Mouse (Mus musculus): ENCODE data around the gene Mlxipl. TPM values are rescaled to one million over a fixed set of nuclear protein-coding genes. Genes with fewer than 3 reads are reported as not detected.
A peak's percentile ranks its signal among the peaks of the same experiment; 100 is the strongest.

Mlxipl gene
- total and polyA plus RNA-seq, 3 experiments, result 0.22 TPM; not detected in 2

- TF ChIP-seq GATA1 (IDR thresholded peaks at IDR 0.05; ENCODE audit: borderline replicate concordance, low read length), result no peak
- no peak for TF ChIP-seq CTCF (IDR thresholded peaks at IDR 0.05; ENCODE audit: low read depth, low read length)
- TF ChIP-seq TAL1 (conservative IDR thresholded peaks at IDR 0.05; ENCODE audit: low read depth, low read length), result no peak
- TF ChIP-seq POLR2AphosphoS5 (IDR thresholded peaks at IDR 0.05; ENCODE audit: insufficient replicate concordance, low read depth, low read length), result no peak
- no peak for TF ChIP-seq GATA2 (IDR thresholded peaks at IDR 0.05; ENCODE audit: borderline replicate concordance, low read depth, low read length)
- peaks cover 19% of the 10 kb centered on the region for H3K27me3 ChIP-seq (ENCODE audit: insufficient read depth, low read length)
- DNase-seq (ENCODE audit: low spot score), result no peak
- H3K9me3 ChIP-seq (replicated peaks), result peaks cover 6% of the 10 kb centered on the region; the same call in 1 of the 2 replicates
- peaks cover 2% of the 10 kb centered on the region for H3K36me3 ChIP-seq (replicated peaks)
- peak overlapping the region; percentile 39; the same call in 1 of the 2 replicates for H3K4me3 ChIP-seq (ENCODE audit: low read depth, low read length)
- H3K4me1 ChIP-seq (ENCODE audit: insufficient read depth, low read depth, low read length), result peaks cover 46% of the 10 kb centered on the region
- ATAC-seq (ENCODE audit: extremely low read depth, insufficient number of reproducible peaks, low FRiP score, poor library complexity, severe bottlenecking), result no peak
These were observed 56.3 kb downstream of the Mlxipl start for GRCm38 (mm10) chr5:135145955-135146354.

- H3K36me3 ChIP-seq (replicated peaks), result peaks cover 24% of the 10 kb centered on the region
- H3K27me3 ChIP-seq (ENCODE audit: insufficient read depth, low read length), result no peaks in the 10 kb centered on the region
- ATAC-seq (ENCODE audit: extremely low read depth, insufficient number of reproducible peaks, low FRiP score, poor library complexity, severe bottlenecking) (no peak), DNase-seq (ENCODE audit: low spot score) (no peak)
- peak overlapping the region; percentile 97 for H3K4me3 ChIP-seq (ENCODE audit: low read depth, low read length)
- H3K9me3 ChIP-seq (replicated peaks), result no peaks in the 10 kb centered on the region
- TF ChIP-seq CTCF (IDR thresholded peaks at IDR 0.05; ENCODE audit: low read depth, low read length) (no peak), POLR2AphosphoS5 (IDR thresholded peaks at IDR 0.05; ENCODE audit: insufficient replicate concordance, low read depth, low read length) (no peak), TAL1 (conservative IDR thresholded peaks at IDR 0.05; ENCODE audit: low read depth, low read length) (no peak)
- peaks cover 62% of the 10 kb centered on the region for H3K4me1 ChIP-seq (ENCODE audit: insufficient read depth, low read depth, low read length)
These were observed 59.0 kb downstream of the Mlxipl start for GRCm38 (mm10) chr5:135148715-135149052.

GRCm38 (mm10) chr5:135149053-135149819, 59.5 kb downstream of the Mlxipl start, which contains the start of gene Tbl2:
Tbl2 (plus strand) TSS chr5:135149657.
- peak; percentile 89 for DNase-seq (ENCODE audit: low spot score)
- peak within 1 kb of the TSS; percentile 97 for H3K4me3 ChIP-seq (ENCODE audit: low read depth, low read length)
- TF ChIP-seq GATA1 (IDR thresholded peaks at IDR 0.05; ENCODE audit: borderline replicate concordance, low read length), result no peak
- no peak for TF ChIP-seq CTCF (IDR thresholded peaks at IDR 0.05; ENCODE audit: low read depth, low read length)
- no peak for TF ChIP-seq POLR2AphosphoS5 (IDR thresholded peaks at IDR 0.05; ENCODE audit: insufficient replicate concordance, low read depth, low read length)
- TF ChIP-seq TAL1 (conservative IDR thresholded peaks at IDR 0.05; ENCODE audit: low read depth, low read length), result no peak
- H3K36me3 ChIP-seq (replicated peaks), result peaks cover 30% of the 10 kb centered on the region
- peaks cover 57% of the 10 kb centered on the region for H3K4me1 ChIP-seq (ENCODE audit: insufficient read depth, low read depth, low read length)
- no peaks in the 10 kb centered on the region for H3K27me3 ChIP-seq (ENCODE audit: insufficient read depth, low read length)
- H3K9me3 ChIP-seq (replicated peaks), result no peaks in the 10 kb centered on the region
- ATAC-seq (ENCODE audit: extremely low read depth, insufficient number of reproducible peaks, low FRiP score, poor library complexity, severe bottlenecking), result peak; percentile 85

DNA sequence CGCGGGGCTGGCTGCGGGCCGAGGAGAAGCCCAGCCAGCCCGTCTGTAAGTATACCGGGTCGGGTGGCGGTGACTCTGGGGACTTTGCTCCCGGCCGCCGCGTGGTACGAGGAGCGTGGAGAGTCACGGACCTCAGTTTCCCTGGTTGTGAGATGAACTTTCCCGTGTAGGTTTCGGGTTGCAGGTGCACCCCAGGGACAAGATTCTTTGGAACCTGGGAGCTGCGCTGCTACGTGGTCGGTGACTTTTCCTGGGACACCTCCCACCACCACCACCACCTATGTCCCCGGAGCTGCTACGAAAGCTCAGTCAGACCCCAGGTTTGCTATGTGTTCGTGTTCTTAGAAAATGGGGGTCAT, 60.1 kb downstream of the Mlxipl start:
- Histone ChIP-seq H3K27me3 (ENCODE audit: insufficient read depth, low read length) (no peaks in the 10 kb centered on the region), H3K4me3 (ENCODE audit: low read depth, low read length) (peak overlapping the region; percentile 97), H3K36me3 (replicated peaks) (peaks cover 35% of the 10 kb centered on the region), H3K9me3 (replicated peaks) (no peaks in the 10 kb centered on the region), H3K4me1 (ENCODE audit: insufficient read depth, low read depth, low read length) (peaks cover 53% of the 10 kb centered on the region)
- ATAC-seq (ENCODE audit: extremely low read depth, insufficient number of reproducible peaks, low FRiP score, poor library complexity, severe bottlenecking) (no peak), DNase-seq (ENCODE audit: low spot score) (no peak)
- no peak for TF ChIP-seq GATA2 (IDR thresholded peaks at IDR 0.05; ENCODE audit: borderline replicate concordance, low read depth, low read length)
- TF ChIP-seq CTCF (IDR thresholded peaks at IDR 0.05; ENCODE audit: low read depth, low read length), result no peak
- no peak for TF ChIP-seq POLR2AphosphoS5 (IDR thresholded peaks at IDR 0.05; ENCODE audit: insufficient replicate concordance, low read depth, low read length)
- no peak for TF ChIP-seq GATA1 (IDR thresholded peaks at IDR 0.05; ENCODE audit: borderline replicate concordance, low read length)

DNA sequence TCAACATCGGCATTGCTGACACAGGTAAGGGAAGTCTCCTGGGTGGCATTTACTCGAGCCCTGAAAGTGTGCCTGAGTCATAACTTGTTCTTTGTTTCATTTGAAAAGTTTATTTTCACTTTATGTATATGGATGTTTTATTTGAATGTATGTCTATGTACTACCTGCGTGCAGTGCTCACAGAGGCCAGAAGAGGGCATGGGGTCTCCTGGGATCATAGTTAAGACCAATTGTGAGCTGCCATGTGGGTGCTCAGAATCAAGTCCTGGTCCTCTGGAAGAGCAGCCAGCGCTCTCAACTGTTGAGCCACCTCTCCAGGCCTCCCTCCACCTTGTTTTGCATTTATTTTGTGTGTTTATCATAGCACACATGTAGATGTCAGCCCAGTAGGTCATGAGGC, 66.8 kb downstream of the Mlxipl start:
- Histone ChIP-seq H3K27me3 (ENCODE audit: insufficient read depth, low read length) (no peaks in the 10 kb centered on the region), H3K4me3 (ENCODE audit: low read depth, low read length) (no peak overlapping the region), H3K36me3 (replicated peaks) (peaks cover 98% of the 10 kb centered on the region), H3K4me1 (ENCODE audit: insufficient read depth, low read depth, low read length) (peaks cover 34% of the 10 kb centered on the region), H3K9me3 (replicated peaks) (no peaks in the 10 kb centered on the region)
- TF ChIP-seq TAL1 (conservative IDR thresholded peaks at IDR 0.05; ENCODE audit: low read depth, low read length), result no peak
- TF ChIP-seq GATA2 (IDR thresholded peaks at IDR 0.05; ENCODE audit: borderline replicate concordance, low read depth, low read length), result no peak
- TF ChIP-seq CTCF (IDR thresholded peaks at IDR 0.05; ENCODE audit: low read depth, low read length), result no peak
- TF ChIP-seq POLR2AphosphoS5 (IDR thresholded peaks at IDR 0.05; ENCODE audit: insufficient replicate concordance, low read depth, low read length), result no peak
- no peak for TF ChIP-seq GATA1 (IDR thresholded peaks at IDR 0.05; ENCODE audit: borderline replicate concordance, low read length)
- ATAC-seq (ENCODE audit: extremely low read depth, insufficient number of reproducible peaks, low FRiP score, poor library complexity, severe bottlenecking) (no peak), DNase-seq (ENCODE audit: low spot score) (no peak)

- no peaks in the 10 kb centered on the region for H3K9me3 ChIP-seq (replicated peaks)
- H3K4me3 ChIP-seq (ENCODE audit: low read depth, low read length), result no peak overlapping the region
- peaks cover 81% of the 10 kb centered on the region for H3K36me3 ChIP-seq (replicated peaks)
- peaks cover 20% of the 10 kb centered on the region for H3K4me1 ChIP-seq (ENCODE audit: insufficient read depth, low read depth, low read length)
- TF ChIP-seq GATA1 (IDR thresholded peaks at IDR 0.05; ENCODE audit: borderline replicate concordance, low read length), result no peak
- no peak for TF ChIP-seq POLR2AphosphoS5 (IDR thresholded peaks at IDR 0.05; ENCODE audit: insufficient replicate concordance, low read depth, low read length)
- no peak for TF ChIP-seq CTCF (IDR thresholded peaks at IDR 0.05; ENCODE audit: low read depth, low read length)
- no peak for TF ChIP-seq GATA2 (IDR thresholded peaks at IDR 0.05; ENCODE audit: borderline replicate concordance, low read depth, low read length)
- no peak for TF ChIP-seq TAL1 (conservative IDR thresholded peaks at IDR 0.05; ENCODE audit: low read depth, low read length)
- ATAC-seq (ENCODE audit: extremely low read depth, insufficient number of reproducible peaks, low FRiP score, poor library complexity, severe bottlenecking) (no peak), DNase-seq (ENCODE audit: low spot score) (no peak)
- no peaks in the 10 kb centered on the region for H3K27me3 ChIP-seq (ENCODE audit: insufficient read depth, low read length)
These were observed 71.5 kb downstream of the Mlxipl start for GRCm38 (mm10) chr5:135161221-135161620.
